Mouse (Mus musculus) layer of hippocampus, postnatal 10 days (tissue): ENCODE measurements around the gene Prss48. TPM values are rescaled to one million over a fixed set of nuclear protein-coding genes. Genes with fewer than 3 reads are reported as not detected.

Experiments
- DNase-seq, 2 experiments: peaks; one replicate each; pipeline ENCODE4 v3.0.0; 2021; ENCODE audit warnings: low spot score in 2 of 2
- long read RNA-seq: library from polyadenylated mRNA; stranded (forward); transcript quantifications from one replicate; pipeline ENCODE4 v2.0.0, GENCODE M21; 2023
- total RNA-seq, 2 experiments: library from RNA; stranded (reverse); gene quantifications; 2 replicates each; pipeline ENCODE4 v1.2.3; 2021

The Prss48 gene
- total RNA-seq = not detected
- long read RNA-seq = 0 reads

- no peak for DNase-seq
Measured at GRCm38 (mm10) chr3:86002423-86002822, at the start of gene Prss48. Prss48 (minus strand) TSS chr3:86002491.

DNA sequence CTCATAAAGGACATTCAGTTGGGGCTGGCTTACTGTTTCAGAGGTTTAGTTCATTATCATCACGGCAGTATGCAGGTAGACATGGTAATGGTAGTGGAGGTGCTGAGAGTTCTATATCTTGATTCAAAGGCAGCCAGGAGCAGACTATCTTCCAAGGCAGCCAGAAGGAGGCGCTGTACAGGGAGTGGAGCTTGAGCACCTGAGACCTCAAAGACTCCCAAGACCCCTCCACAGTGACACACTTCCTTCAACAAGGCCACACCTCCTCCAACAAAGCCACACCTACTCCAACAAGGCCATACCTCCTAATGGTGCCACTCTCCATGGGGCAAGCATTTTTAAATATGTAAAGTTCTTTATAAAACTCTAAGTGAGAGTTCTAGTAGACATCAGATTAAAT lies 46.8 kb upstream of the Prss48 start:
- DNase-seq = no peak

DNA sequence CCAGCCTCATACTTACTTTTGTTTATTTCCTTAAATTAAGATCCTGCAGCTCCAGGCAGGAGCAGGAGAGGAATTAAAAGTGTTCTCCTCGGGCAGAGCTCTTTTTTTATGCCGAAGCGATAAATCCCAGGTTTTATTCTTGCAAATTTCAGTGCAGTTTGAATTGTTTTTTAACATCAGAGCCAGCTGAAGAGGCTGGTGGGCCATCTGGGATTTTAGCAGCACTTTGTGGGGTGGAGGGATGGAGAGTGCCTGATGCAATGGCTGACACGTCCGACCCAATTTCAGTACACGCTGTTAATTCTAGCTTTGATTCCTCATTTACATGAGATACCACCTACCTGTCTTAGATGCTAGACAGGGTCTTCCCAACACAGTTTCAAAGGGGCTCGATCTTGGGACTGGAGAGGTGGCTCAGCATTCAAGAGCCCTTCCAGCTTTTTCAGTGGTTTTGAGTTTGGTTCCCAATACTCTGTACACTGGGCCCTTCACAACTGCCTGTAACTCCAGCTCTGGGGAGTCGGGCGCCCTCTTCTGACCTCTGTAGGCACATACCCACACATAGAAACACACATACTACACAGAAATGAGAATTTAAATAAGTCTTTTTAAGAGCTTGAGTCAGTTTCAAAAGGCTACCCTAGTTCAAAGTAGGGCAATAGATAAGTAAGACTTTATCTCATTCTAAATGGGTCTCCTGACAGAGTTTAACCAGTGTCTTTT lies 45.6 kb upstream of the Prss48 start:
- DNase-seq = peak; percentile 25 to 26

- DNase-seq = no peak
Measured at GRCm38 (mm10) chr3:86040286-86041201, 38.3 kb upstream of the Prss48 start.

DNA sequence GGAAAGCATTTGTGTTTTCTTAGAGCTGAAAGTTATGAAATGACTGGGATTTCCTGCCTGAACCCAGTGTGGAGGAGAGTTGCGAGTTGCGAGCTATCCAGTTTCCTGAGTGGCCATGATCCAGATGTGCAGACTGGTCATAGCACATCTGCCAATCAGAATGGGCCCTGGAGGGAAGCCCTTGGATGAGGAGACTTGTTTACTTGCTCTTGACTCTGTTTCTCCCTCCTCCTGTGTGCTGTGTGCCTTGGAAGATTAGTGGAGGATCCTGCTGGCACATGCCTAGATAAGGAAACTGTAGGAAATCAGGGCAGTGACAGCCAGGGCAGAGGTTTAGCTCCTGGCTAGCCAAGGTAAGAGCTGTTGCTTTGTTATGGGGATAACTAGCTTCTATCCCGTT lies 36.4 kb upstream of the Prss48 start:
- no peak for DNase-seq

- no peak for DNase-seq
Measured at GRCm38 (mm10) chr3:86037926-86038484, 35.7 kb upstream of the Prss48 start.

- DNase-seq = no peak
Measured at GRCm38 (mm10) chr3:86033455-86034090, 31.3 kb upstream of the Prss48 start.

DNA sequence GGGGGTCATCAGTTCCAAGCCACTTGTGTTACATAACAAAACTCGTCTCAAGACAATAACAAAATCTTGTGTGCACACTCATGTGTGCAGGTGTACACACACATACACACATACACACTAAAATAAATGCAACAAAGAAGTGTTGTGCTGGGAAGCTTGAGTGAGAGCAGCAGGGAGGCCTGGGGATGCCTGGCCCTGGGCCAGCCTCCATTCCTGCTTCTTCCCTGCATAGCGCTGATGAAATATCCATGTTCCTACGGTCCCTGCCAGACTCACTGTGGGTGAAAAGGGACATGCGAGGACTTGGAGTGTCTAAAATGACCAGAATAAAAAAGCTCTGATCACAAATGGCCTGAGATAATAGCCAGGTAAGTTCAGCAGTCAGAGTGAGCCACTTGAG lies 28.3 kb upstream of the Prss48 start:
- peak in 1 of 2 experiments; percentile 50 for DNase-seq

DNA sequence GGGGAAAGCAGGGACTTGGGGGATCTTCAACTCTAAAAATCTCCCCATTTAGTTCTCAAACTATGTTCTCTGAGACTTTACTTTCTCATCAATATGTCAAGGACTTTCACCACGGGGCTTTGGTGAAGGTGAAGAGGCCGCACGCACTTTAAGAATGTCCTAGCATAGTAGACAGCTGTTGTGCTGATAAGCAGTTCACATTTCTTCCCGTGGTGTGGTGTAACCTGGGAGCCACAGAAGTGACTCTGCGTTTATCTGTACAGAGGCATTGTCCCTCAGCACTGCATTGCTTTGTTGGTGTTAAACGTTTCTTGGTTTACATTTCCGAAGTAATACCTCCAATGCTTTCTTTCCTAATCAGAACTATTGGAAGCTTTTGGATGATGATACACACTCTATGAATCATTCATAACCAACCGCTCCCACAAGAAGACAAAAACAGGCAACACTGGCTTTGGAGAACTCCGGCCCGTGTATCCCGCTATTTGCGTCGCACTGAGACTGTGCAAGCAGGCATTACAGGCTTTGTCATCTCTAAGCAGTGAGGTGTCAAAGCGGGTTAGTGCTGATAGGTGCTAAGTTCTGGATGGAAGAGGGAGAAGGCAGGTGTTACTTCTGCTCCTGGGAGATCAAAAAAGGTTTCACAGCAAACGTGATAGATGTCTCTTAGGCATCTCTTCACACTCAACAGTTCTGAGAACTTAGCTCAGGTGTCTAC lies 26.5 kb upstream of the Prss48 start:
- DNase-seq = no peak

DNA sequence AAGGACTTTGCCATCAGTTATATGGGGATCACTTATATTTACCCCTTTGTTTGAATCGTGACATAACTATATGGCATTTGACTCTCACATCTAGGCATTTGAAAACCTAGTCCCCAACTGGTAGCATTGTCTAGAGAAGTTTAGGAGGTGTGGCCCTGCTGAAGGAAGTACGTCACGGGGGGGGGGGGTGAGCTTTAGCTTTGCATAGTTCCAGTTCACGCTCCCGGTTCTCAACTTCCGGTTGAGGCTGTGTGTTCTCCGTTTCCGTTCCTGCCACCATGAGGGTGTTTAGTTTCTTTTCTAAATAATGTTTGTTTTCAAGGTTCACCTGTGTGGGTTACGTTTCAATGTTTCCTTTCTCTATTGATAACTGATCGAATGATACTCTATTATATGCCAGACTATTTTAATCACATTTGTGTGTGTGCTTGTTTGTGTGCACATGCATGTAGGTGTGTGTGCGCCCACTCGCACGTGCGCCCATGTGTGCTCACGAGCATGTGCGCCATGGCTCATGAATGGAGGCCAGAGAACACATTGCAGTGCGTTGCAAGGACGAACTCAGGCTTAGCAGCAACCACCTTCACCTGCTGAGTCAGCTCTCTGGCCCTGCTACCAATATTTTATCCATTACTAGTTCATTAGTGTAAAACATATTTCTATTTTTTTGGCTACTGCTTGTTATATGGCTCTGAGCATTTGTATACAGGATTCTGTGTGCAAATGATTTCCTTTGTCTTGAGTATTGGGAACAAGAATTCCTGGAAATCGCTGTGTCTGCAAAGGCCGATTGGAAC lies 23.2 kb upstream of the Prss48 start:
- no peak for DNase-seq

GRCm38 (mm10) chr3:86024065-86024795 lies 21.9 kb upstream of the Prss48 start:
- DNase-seq = no peak

DNA sequence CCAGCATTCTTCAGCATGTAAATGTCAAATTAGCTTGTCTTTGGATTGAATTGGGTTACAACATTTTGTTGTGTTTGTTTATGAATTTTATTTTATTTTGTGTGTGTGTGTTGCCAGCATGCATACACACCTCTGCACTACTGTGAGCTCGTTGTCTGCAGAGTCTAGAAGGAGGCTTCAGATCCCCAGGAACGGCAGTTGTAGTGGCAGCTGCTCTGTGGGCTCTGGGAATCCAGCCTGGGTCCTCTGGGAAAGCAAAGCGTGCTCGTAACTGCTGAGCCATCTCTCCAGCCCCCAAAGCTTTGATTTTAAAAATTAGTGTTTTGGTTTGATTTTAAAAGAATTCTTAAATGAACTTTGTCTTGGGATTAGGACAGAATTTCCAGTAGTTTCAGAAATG lies 19.4 kb upstream of the Prss48 start:
- DNase-seq = no peak

- DNase-seq = no peak
Measured at GRCm38 (mm10) chr3:86020921-86021650, 18.8 kb upstream of the Prss48 start.

DNA sequence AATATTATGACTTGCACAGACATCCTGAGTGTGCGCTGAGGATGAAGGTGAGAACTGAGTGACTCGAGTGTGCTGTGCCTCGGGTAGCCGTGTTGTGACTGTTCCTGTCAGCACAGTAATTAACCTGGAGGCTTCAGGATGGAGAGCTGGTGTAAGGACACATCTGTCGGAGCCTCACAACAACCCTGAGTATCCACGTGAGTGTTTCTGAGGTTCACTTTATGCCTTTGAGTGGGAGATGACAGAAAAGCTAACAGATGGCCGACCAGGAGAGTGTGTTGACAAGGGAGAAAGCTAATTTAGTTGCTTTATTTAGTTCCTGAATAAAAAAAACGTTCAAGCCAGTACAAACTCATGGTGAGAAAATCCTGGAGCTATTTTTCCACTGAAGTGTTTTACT lies 15.2 kb upstream of the Prss48 start:
- DNase-seq = no peak

DNA sequence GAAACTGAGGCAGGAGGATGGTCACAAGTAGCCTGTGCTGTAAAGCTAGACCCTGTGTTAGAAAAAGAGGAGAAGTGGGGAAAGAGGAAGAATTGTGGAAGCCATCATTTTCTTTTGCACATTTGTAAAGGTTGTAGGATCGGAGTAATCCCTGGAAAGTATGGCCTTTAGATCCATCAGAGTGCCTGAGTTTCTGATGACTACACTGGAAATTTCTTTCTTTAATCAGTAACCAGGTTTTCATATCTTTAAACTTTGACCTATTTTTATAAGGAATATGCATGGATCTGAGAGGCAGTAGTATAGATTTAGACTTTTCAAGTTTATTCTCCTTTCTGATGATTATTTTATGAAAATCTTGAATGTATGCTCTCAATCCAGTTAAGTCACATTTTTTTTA lies 14.7 kb upstream of the Prss48 start:
- no peak for DNase-seq

GRCm38 (mm10) chr3:86013837-86014236 lies 11.5 kb upstream of the Prss48 start:
- DNase-seq = no peak

DNA sequence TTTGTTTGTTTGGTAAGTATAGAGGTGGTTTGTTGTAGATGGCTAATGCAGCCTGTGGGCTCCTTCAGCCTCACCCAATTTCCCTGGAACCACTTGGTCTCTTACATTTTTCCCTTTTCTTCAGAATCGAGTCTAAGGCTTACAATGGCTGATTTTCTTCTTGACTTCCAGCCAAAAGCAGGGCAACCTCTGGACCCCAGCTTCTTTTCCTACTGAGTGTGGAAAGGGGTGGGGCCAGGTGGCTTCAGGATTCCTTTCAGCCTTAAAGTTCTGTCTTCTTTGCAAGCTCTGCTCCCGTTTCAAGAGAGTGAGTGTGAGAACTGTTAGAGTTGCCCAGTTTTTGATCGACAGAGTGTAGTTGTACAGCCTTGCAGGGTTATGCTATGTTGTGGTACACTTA lies 9.5 kb upstream of the Prss48 start:
- no peak for DNase-seq

- DNase-seq = no peak
Measured at GRCm38 (mm10) chr3:86011373-86011772, 9.1 kb upstream of the Prss48 start.

DNA sequence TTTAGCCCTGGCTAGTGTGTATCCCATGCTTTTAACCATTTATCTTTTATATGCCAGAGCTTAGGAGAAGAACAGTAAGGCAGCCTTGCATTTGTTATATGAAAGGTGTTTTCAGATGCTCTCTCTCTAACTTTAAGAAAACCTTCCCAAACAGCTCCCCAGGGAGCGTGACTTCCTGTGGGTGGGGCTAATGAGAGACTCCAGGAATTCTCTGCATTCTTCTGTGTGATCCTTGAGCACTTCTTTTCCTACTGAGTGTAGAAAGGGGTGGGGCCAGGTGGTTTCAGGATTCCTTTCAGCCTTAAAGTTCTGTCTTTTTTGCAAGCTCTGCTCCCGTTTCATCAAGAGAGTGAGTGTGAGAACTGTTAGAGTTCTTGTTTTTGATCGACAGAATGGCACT lies 8.3 kb upstream of the Prss48 start:
- DNase-seq = no peak
